Mouse (Mus musculus) liver, adult 2 months (tissue): Measurements from ENCODE around the gene Uqcrc2.

Experiments
- CTCF ChIP-seq: fragments of 200-500 bp; IDR thresholded peaks from 2 replicates; pipeline ENCODE4 v1.5.1; 2011; ENCODE audit warnings: low read depth, low read length, control low read depth
- POLR2A ChIP-seq: fragments of 200-500 bp; IDR thresholded peaks from 2 replicates; pipeline ENCODE4 v1.6.1; 2011; ENCODE audit warnings: low read length, control low read depth; ENCODE audit not compliant: insufficient read depth; ENCODE audit errors: extremely low read depth

DNA sequence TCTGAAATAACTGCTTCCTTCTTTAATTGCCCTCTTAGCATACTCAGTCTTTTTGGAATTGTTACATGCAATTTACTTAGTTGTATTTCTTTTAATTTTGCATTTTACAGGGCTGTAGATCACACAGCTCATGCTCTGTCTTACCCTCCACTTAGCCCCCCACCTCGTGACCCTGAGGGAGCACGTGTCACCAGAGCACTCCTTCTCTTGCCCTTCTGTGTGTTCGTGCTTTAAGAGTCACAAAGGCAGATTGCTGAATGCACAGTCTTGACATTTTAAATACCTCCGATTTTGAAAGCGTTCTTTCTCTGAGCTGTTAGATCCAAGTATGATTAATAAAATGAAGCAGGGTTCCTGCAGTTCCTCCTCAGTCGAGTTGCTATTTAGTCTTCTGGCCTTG is 60.2 kb downstream of the Uqcrc2 start:
- TF ChIP-seq POLR2A: no peak
- no peak for TF ChIP-seq CTCF
